Mouse (Mus musculus) small intestine, adult 2 months (tissue): Measurements from ENCODE around the gene Selplg.

Experiments
- CTCF ChIP-seq: fragments of 200-500 bp; IDR thresholded peaks from 2 replicates; pipeline ENCODE4 v1.5.1; 2012; ENCODE audit warnings: low read depth, mild to moderate bottlenecking, control low read depth, inconsistent platforms, low read length, moderate library complexity, mixed read lengths; ENCODE audit not compliant: insufficient replicate concordance, insufficient read length; ENCODE audit errors: extremely low read depth
- POLR2A ChIP-seq: fragments of 200-500 bp; IDR thresholded peaks from 2 replicates; pipeline ENCODE4 v1.6.1; 2012; ENCODE audit warnings: low read depth, mild to moderate bottlenecking, control low read depth, inconsistent platforms, low read length, moderate library complexity

GRCm38 (mm10) chr5:113790453-113791196 lies 41.8 kb downstream of the Selplg start:
- no peak for TF ChIP-seq CTCF
- no peak for TF ChIP-seq POLR2A
